Mouse (Mus musculus) ES-E14 (cell line): ENCODE results near the gene Srm.

Experiments
- CHD2 ChIP-seq: IDR thresholded peaks from 2 replicates; pipeline ENCODE4 v1.6.1; 2014; ENCODE audit warnings: mild to moderate bottlenecking, low read depth, low read length, inconsistent platforms
- HCFC1 ChIP-seq: IDR thresholded peaks from 2 replicates; pipeline ENCODE4 v1.6.1; 2012; ENCODE audit warnings: low read length, inconsistent platforms, borderline replicate concordance; ENCODE audit not compliant: insufficient read depth
- MAFK ChIP-seq: IDR thresholded peaks from 2 replicates; pipeline ENCODE4 v1.6.1; 2014; ENCODE audit warnings: mild to moderate bottlenecking, low read depth, low read length, inconsistent platforms; ENCODE audit not compliant: insufficient read depth
- ZC3H11A ChIP-seq: IDR thresholded peaks from 2 replicates; pipeline ENCODE4 v1.6.1; 2012; ENCODE audit warnings: low read depth, mild to moderate bottlenecking, inconsistent platforms, low read length, borderline replicate concordance
- ZNF384 ChIP-seq: IDR thresholded peaks from 2 replicates; pipeline ENCODE4 v1.6.1; 2012; ENCODE audit warnings: low read depth, low read length, inconsistent platforms

DNA sequence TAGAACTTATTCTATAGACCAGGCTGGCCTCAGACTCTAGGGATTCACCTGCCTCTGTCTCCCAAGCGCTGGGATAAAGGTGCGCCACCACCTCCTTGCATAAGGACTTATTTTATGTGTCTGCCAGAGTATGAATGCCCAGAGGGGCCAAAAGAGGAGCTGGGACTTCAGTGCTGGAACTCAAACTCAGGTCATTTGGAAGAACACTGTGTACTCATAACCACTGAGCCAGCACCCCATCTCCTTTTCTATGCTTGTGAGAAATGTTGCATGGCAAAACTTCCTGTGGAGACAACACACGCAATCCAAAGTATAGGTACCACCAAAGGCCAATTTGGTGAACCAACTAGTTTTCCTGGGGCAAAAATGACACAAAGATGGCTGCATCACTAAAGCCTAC lies 5.4 kb downstream of the Srm start:
- no peak for TF ChIP-seq HCFC1
- no peak for TF ChIP-seq CHD2
- TF ChIP-seq MAFK, result no peak
- no peak for TF ChIP-seq ZNF384
- TF ChIP-seq ZC3H11A, result no peak
